Mouse (Mus musculus) embryonic fibroblast, embryonic 13.5 days (primary cell): ENCODE results near the gene Ttc1. TPM values are rescaled to one million over a fixed set of nuclear protein-coding genes. Genes with fewer than 3 reads are reported as not detected.

Experiments
- H3K27ac ChIP-seq: 2 replicates; pipeline ENCODE4 v1.5.1; 2012; ENCODE audit warnings: low read length, control low read depth, inconsistent platforms; ENCODE audit not compliant: insufficient read depth
- H3K4me1 ChIP-seq: 2 replicates; pipeline ENCODE4 v1.6.1; 2011; ENCODE audit warnings: low read length; ENCODE audit not compliant: control insufficient read depth, insufficient read depth
- H3K4me3 ChIP-seq: 2 replicates; pipeline ENCODE4 v1.5.1; 2011; ENCODE audit warnings: mild to moderate bottlenecking, control low read depth, low read length; ENCODE audit not compliant: insufficient read depth
- CTCF ChIP-seq: IDR thresholded peaks from 2 replicates; pipeline ENCODE4 v1.5.1; 2011; ENCODE audit warnings: mild to moderate bottlenecking, control low read depth, low read length, moderate library complexity, borderline replicate concordance; ENCODE audit not compliant: insufficient read depth
- POLR2A ChIP-seq: IDR thresholded peaks from 2 replicates; pipeline ENCODE4 v1.6.1; 2011; ENCODE audit warnings: low read depth, mild to moderate bottlenecking, control low read depth, low read length, moderate library complexity
- polyA plus RNA-seq: library from polyadenylated mRNA; stranded (reverse); fragments of >200 nt; gene quantifications from 2 replicates; pipeline ENCODE4 v1.2.4, GENCODE M21; 2011; ENCODE audit warnings: low read depth; ENCODE audit not compliant: missing spikeins, insufficient read length

The Ttc1 gene
- polyA plus RNA-seq, 1 experiment, result 49.5 TPM

DNA sequence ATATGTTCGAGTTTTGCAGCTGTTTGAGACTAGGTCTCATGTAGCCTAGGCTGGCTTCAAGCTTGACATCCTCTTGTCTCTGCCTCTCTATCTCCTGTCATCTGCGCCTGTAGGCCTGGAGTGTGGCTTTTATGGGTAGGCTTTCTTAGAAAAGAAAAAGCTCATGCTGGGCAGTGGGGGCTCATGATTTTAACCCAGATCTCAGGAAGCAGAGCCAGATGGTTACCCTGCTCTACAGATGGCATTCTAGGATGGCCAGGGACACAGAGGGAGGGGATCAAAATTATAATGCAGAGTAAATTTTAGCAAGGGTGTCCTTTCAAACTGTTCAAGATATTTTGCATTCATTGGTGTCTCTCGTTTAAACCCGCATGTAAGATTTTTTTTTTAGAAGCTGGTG is 35.6 kb downstream of the Ttc1 start:
- Histone ChIP-seq H3K4me1 (peaks cover 10% of the 10 kb centered on the region; the same call in 1 of the 2 replicates), H3K4me3 (no peak overlapping the region), H3K27ac (no peak overlapping the region)
- TF ChIP-seq POLR2A (no peak), CTCF (no peak)

- 0 out of 2 replicates have a peak, but pooled peaks cover 2% of the 10 kb centered on the region for H3K4me1 ChIP-seq
- no peak for TF ChIP-seq POLR2A
- H3K4me3 ChIP-seq, result no peak overlapping the region
- H3K27ac ChIP-seq, result no peak overlapping the region
These were observed 39.4 kb downstream of the Ttc1 start for GRCm38 (mm10) chr11:43708409-43708808.

DNA sequence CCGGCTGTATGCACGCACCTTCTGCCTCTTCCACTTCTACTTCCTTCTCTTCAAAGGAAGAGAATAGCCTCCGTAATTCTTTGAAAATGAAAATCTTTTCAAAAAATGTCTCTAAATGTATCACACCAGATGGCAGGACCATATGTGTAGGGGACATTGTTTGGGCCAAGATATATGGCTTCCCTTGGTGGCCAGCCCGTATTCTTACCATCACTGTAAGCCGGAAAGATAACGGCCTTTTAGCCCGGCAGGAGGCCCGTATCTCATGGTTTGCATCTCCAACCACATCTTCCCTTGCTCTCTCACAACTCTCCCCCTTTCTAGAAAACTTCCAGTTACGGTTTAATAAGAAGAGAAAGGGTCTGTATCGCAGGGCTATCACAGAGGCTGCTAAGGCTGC is 42.1 kb downstream of the Ttc1 start:
- no peak overlapping the region for H3K4me3 ChIP-seq
- no peak overlapping the region for H3K27ac ChIP-seq
- 0 out of 2 replicates have a peak, but pooled peaks cover 2% of the 10 kb centered on the region for H3K4me1 ChIP-seq
- TF ChIP-seq POLR2A (no peak), CTCF (no peak)

GRCm38 (mm10) chr11:43703552-43703951 is 44.3 kb downstream of the Ttc1 start:
- no peak for TF ChIP-seq POLR2A
- no peak for TF ChIP-seq CTCF
- Histone ChIP-seq H3K4me3 (no peak overlapping the region), H3K4me1 (0 out of 2 replicates have a peak, but pooled peaks cover 2% of the 10 kb centered on the region), H3K27ac (no peak overlapping the region)

- Histone ChIP-seq H3K4me3 (no peak overlapping the region), H3K27ac (no peak overlapping the region), H3K4me1 (0 out of 2 replicates have a peak, but pooled peaks cover 2% of the 10 kb centered on the region)
- no peak for TF ChIP-seq CTCF
- no peak for TF ChIP-seq POLR2A
These were observed 47.5 kb downstream of the Ttc1 start for GRCm38 (mm10) chr11:43700291-43700690.

GRCm38 (mm10) chr11:43698621-43699020 is 49.2 kb downstream of the Ttc1 start:
- Histone ChIP-seq H3K4me1 (no peaks in the 10 kb centered on the region), H3K27ac (no peak overlapping the region), H3K4me3 (no peak overlapping the region)
- TF ChIP-seq CTCF, result no peak
- TF ChIP-seq POLR2A, result no peak

DNA sequence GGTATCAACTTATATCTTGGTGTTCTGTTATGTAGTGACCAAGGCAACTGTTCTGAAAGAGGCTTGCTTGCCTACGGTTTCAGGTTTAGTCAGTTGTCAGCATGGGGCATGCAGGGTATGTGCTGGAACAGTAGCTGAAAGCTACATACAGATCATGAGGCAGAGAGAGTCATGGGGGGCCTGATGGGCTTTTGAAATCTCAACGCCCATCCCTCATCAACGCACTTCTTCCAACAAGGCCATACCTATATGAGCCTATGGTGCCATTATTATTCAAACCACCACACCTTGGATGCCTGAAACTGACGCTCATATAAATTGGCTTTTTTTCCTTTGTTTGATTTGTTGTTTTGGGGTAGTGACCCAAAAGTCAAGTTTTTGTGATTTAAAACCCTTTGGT is 51.2 kb downstream of the Ttc1 start:
- Histone ChIP-seq H3K27ac (no peak overlapping the region), H3K4me1 (no peaks in the 10 kb centered on the region), H3K4me3 (no peak overlapping the region)
- no peak for TF ChIP-seq CTCF
- no peak for TF ChIP-seq POLR2A

GRCm38 (mm10) chr11:43688850-43689249 is 59.0 kb downstream of the Ttc1 start:
- no peaks in the 10 kb centered on the region for H3K4me1 ChIP-seq
- H3K27ac ChIP-seq, result no peak overlapping the region
- TF ChIP-seq POLR2A (no peak), CTCF (no peak)
- H3K4me3 ChIP-seq, result no peak overlapping the region

- Histone ChIP-seq H3K4me1 (0 out of 2 replicates have a peak, but pooled peaks cover 4% of the 10 kb centered on the region), H3K4me3 (peak overlapping the region; percentile 77), H3K27ac (peak overlapping the region; percentile 21; the same call in 1 of the 2 replicates)
- TF ChIP-seq POLR2A (peak; percentile 37; the same call in 1 of the 2 replicates), CTCF (no peak)
These were observed 65.2 kb downstream of the Ttc1 start for GRCm38 (mm10) chr11:43682415-43683217.
